Mouse (Mus musculus) bone marrow, adult 2 months (tissue): ENCODE measurements at regions not wholly inside any gene's neighbourhood (a gene's known extent, or its start where the extent isn't known, plus 50 kb on each side); places are given as distances from the start of the nearest gene placed in this dataset.

Source experiments
- CTCF ChIP-seq: fragments of 200-500 bp; IDR thresholded peaks from 2 replicates; pipeline ENCODE4 v1.5.1; 2011; ENCODE audit warnings: low read length, control low read depth; ENCODE audit not compliant: control insufficient read depth, insufficient read depth
- POLR2A ChIP-seq: fragments of 200-500 bp; IDR thresholded peaks from 2 replicates; pipeline ENCODE4 v1.6.1; 2011; ENCODE audit warnings: low read depth, mild to moderate bottlenecking, control low read depth, low read length, borderline replicate concordance; ENCODE audit not compliant: control insufficient read depth

- TF ChIP-seq CTCF (no peak), POLR2A (no peak)
Measured at GRCm38 (mm10) chr11:31724506-31724905, 52.8 kb upstream of the Bod1 start.
